Mouse (Mus musculus) cerebellum, adult 9-11 months (tissue): ENCODE results near the gene Thbs1.
A peak's percentile ranks its signal among the peaks of the same experiment; 100 is the strongest.

ENCODE experiments used
- DNase-seq: peaks from one replicate; pipeline ENCODE4 v3.0.0; 2022

The Thbs1 gene

DNA sequence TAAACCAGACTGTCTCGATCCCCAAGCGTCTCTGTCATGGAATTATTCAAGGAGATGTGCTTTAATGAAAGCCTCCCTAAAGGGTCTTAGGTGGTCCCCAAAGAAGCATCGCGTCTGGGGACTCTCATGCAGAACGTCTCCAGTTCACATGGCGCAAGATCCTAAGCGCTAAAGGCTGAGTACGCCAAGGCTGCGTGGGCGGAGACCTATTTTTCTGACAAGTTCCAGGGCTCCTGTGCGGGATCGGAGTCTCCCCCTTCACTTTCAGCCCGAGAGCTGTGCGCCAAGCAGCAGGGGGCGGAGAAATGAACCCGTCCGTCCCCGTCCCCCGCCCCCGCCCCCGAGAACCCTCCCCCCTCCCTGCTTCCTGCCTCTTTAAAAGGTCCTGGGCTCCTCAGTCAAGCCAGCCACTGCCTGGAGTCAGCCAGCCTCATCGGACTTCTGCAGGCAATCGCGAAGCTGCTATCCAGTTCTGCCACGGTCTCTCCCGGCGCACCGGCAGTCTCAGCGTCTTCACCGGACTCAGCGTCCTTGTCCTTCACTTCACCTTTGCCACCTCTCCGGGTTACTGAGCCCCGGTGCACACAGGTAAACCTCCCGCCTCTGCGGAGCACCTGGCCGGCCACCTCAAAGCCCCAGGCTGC, at the start of gene Thbs1:
Gene Thbs1 (plus strand): TSS at position 389 of the 644 bp plus-strand sequence.
- peak; percentile 24 for DNase-seq

DNA sequence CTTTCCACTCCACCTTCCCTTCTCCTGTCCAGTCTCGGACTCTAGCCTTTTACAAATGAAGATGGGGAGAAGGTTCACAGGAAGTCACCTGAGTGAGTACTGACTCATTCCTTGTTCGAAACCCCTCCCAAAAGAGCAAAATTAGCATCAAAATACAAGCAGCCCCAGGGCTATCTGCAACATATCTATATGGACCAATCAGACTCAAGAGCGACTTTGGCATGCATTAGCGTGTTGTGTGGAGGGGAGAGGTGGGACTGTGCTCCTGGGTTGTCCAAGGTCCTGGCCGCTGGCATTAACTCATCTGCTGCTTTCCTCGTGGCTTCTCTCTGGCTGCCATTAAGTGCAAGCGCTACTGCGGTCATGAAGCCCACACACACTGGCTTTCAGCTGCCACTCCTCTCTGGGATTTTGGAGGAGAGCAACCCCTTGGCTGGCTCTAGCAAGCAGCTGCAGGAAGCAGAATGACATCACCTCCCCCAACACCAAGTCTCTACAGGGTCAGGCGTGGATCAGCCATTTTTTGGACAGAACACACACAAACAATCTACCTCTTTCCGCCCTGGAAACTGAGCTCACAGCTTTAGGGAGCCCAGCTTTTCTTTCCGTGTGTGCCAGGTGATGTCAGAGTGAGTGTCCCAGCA, 47.4 kb upstream of the Thbs1 start:
- no peak for DNase-seq

GRCm38 (mm10) chr2:118066065-118066770, 45.5 kb upstream of the Thbs1 start:
- DNase-seq: no peak

- DNase-seq: no peak
Measured at GRCm38 (mm10) chr2:118069975-118070374, 41.7 kb upstream of the Thbs1 start.

- no peak for DNase-seq
Measured at GRCm38 (mm10) chr2:118072811-118073372, 38.8 kb upstream of the Thbs1 start.

GRCm38 (mm10) chr2:118074030-118074429, 37.6 kb upstream of the Thbs1 start:
- no peak for DNase-seq

- no peak for DNase-seq
Measured at GRCm38 (mm10) chr2:118075165-118075564, 36.5 kb upstream of the Thbs1 start.

- no peak for DNase-seq
Measured at GRCm38 (mm10) chr2:118079131-118079530, 32.5 kb upstream of the Thbs1 start.

DNA sequence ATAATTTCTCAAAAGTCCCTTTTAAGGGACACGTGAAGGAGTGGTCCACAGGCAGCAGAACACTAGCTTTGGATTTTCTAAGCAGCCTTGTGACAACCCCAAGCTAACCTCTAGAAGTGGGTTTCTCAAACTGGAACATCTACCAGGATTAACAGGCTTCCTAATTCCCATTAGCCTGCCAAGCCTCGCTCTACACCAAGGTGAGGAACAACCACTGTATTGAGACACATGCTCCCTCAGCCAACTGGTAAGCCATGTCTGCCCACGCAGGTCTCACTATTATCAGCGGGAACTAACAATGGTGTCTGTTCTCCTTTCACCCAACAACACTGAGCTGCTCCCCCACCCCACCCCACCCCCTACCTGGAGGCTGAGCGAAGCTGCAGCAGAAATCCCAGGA, 30.1 kb upstream of the Thbs1 start:
- no peak for DNase-seq

- DNase-seq: no peak
Measured at GRCm38 (mm10) chr2:118083652-118084051, 28.0 kb upstream of the Thbs1 start.

DNA sequence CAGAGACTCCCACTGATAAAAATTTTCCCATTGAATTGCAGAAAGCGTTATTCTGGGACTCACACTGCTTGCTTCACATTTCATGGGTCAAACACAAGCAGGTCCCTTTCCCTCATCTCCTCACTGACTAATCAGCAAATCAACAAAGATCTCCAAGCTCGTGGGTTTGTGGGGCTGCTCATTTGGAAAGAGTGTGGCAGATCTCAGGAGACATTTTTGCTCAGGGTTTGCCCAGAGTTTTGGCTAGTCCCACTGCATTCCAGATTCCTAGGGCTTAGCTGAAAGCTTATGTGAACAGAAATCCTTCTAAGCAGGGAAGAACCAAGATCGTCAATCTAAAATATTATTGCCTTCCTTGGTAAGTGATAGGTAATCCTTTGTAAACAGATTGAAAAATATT, 27.0 kb upstream of the Thbs1 start:
- no peak for DNase-seq

GRCm38 (mm10) chr2:118085647-118086046, 26.0 kb upstream of the Thbs1 start:
- no peak for DNase-seq

GRCm38 (mm10) chr2:118087044-118087726, 24.5 kb upstream of the Thbs1 start:
- DNase-seq: no peak

GRCm38 (mm10) chr2:118091226-118091625, 20.4 kb upstream of the Thbs1 start:
- DNase-seq: no peak

GRCm38 (mm10) chr2:118099104-118099503, 12.6 kb upstream of the Thbs1 start:
- no peak for DNase-seq

DNA sequence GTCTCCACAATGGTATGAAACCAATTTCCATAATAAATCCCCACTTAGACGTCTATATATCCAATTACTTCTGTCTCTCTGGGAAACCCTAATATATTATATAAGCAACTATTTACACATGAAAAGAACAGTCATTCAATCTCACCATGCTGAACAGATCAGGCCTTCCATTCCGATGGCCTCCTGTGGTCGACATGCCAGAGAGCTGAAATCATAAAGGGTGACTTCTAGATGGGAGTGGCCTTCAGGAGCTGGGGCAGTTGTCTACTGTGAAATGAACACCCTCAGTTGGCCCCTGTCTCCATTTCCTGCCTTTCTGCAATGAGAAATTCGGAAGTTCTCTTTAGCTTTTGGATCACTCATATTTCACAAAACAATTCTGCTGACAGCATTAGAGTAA, 9.5 kb upstream of the Thbs1 start:
- DNase-seq: no peak

DNA sequence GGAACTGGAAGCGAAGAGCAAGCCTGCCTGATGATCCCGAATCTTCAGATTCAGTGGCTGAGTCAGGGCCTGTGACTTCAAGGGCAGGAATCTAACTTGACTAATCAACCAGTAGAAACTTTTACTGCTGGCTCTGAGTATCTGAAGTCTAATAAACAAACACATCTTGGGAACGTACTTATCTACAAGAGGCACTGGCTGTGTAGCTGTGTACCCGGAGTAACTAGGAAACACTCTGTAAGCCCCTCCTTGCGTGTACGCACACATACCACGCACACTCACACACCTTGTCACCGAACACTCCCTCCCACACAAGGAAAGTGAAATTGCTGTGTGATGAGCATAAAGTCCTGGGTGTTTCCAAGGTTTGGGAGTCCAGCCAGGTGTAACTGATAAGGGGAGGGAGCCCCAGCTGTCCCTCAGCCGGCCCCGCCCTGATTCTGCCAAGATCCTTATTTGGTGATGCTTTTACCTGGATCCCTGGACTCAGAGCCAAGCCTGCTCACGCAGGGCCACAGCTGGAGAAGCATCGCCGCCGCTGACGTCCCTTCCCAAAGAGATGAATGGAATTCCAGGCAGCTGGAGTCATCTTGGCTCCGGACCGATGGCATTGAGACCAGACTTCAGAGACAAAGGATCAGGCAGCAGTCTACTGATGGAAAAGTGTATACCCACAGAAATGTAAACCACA, 1.3 kb upstream of the Thbs1 start:
- DNase-seq: no peak

- peak; percentile 26 for DNase-seq
Measured at GRCm38 (mm10) chr2:118111116-118111487, 574 bp upstream of the Thbs1 start.

DNA sequence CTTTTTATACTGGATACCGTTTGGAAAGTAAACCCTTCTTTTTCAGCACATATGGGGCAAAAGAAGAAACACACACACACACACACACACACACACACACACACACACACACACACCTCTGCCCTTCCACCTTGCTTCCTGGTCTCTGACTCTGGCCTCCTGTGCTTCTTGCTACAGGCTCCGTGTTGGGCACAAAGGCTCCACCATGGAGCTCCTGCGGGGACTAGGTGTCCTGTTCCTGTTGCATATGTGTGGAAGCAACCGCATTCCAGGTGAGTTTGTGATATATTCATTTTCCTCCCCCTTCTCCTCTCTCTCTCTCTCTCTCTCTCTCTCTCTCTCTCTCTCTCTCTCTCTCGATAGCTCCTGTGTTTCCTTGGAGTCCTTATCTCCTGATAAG, 762 bp downstream of the Thbs1 start:
- DNase-seq: no peak

DNA sequence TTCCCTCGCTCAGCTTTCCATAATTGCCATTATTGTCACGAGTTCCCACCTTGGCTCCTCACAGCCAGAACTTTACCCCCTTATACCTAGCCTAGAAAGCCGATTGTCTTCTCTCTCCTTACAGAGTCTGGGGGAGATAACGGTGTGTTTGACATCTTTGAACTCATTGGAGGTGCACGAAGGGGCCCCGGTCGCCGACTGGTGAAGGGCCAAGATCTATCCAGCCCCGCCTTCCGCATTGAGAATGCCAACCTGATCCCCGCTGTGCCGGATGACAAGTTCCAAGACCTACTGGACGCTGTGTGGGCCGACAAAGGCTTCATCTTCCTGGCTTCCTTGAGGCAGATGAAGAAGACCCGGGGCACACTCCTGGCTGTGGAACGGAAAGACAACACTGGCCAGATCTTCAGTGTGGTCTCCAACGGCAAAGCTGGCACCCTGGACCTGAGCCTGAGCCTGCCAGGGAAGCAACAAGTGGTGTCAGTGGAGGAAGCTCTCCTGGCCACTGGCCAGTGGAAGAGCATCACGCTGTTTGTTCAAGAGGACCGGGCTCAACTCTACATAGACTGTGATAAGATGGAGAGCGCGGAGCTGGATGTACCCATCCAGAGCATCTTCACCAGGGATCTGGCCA, 1.3 kb downstream of the Thbs1 start:
- DNase-seq: no peak

DNA sequence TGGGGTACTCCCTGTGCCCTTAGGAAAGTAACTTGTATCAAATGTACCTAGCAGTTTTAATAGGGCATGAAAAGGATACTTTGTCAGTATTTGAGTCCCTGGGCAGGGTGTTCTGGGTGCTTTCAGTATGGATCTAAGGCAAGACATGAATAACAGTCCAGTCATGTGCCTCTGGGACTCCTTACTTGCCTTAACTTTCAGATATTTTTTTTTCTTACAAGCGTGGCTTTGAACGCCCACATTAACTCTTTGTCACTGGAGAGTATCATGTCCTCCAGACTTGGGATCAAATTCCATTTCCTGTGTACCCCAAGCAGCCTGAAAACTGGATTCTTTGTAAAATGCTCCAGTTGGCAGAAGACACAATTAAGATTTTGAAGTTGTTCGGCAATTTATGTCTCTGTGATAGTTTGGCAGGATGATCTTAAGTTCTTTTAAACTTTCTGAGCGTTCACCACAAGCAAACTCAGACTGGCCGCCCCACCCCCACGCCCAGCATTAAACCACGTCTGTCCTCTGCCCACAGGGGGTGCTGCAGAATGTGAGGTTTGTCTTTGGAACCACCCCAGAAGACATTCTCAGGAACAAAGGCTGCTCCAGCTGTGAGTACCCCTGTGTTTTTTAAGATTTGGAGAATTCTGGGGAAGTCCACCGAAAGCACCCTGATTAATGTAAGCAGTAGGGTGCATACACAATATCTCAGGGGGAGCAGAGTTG, 2.3 kb downstream of the Thbs1 start:
- no peak for DNase-seq

DNA sequence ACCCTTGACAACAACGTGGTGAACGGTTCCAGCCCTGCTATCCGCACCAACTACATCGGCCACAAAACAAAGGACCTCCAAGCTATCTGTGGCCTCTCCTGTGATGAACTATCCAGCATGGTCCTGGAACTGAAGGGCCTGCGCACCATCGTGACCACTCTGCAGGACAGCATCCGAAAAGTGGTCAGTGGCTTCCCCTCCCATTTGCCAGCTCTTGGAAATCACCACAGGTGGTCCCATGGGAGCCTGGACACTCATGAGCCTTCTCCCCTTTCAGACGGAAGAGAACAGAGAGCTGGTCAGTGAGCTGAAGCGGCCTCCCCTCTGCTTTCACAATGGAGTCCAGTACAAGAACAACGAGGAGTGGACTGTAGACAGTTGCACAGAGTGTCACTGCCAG, 3.0 kb downstream of the Thbs1 start:
- no peak for DNase-seq
